Mouse (Mus musculus): ENCODE data around the gene Oog3. TPM values are rescaled to one million over a fixed set of nuclear protein-coding genes. Genes with fewer than 3 reads are reported as not detected.

Oog3 gene
- not detected in 2 replicates for total RNA-seq (2021)
- long read RNA-seq, experiment 1 = 0 reads
- long read RNA-seq, experiment 2 = 0 reads

DNA sequence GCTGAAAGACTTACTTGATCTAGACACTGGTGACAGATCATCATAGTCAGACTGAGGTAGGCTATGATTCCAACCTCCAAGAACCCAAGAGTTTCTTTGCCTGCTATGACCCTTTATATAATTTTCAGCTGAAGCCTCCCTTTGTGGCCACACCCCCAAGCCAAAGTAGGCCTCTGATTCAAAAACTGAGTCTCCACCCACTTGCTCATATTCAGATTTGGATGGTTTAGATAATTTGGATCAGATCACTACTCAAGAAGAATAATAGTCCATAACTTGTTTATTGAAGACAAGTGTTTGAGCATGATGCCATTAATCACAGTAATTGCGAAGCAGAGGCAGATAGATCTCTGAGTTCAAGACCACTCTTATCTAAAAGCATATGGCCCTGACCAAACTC, at the start of gene Oog3:
Gene Oog3, minus strand, starts transcription at position 101 of the 400 bp plus-strand sequence.
- no peak for DNase-seq

DNA sequence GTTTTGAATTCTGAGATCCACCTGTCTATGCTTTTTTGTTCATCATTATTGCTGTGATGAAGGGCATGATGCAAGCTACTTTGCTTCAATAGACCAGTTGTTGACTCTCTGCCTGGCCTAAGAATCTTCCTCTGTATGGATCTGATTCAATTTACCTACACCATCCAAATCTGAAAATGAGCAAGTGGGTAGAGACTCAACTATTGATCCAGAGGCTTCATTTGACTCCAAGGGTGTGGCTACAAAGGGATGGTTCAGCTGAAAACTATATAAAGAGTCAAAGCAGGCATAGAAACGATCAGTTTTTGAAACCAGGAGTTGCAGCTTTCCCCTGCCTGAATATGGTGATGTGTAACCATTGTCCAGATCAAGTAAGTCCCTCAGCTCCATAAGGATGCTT, 28.0 kb upstream of the Oog3 start, which contains the start of gene Oog2:
Gene Oog2, plus strand, starts transcription at position 301 of the 400 bp plus-strand sequence.
- no peak for DNase-seq

Other genes starting within 250 kb of the Oog3 start
- not detected in 2 replicates for gene Pramef25, start 211.6 kb downstream of the Oog3 start, total RNA-seq (2021)
- not detected in 2 replicates for gene Gm13101, start 195.7 kb downstream of the Oog3 start, total RNA-seq (2021)
- not detected in 2 replicates for gene Pramef17, start 168.3 kb downstream of the Oog3 start, total RNA-seq (2021)
- not detected in 2 replicates for gene Pramel4, start 103.5 kb downstream of the Oog3 start, total RNA-seq (2021)
- gene Gm13102, start 56.2 kb downstream of the Oog3 start, total RNA-seq (2021) = not detected in 2 replicates
- not detected in 2 replicates for gene Oog2, start 28.1 kb upstream of the Oog3 start, total RNA-seq (2021)
- not detected in 2 replicates for gene C87977, start 50.7 kb upstream of the Oog3 start, total RNA-seq (2021)
- gene Pramel5, start 117.8 kb upstream of the Oog3 start, total RNA-seq (2021) = not detected in 2 replicates
- not detected in 2 replicates for gene Gm13128, start 167.6 kb upstream of the Oog3 start, total RNA-seq (2021)
- not detected in 2 replicates for gene Gm13119, start 195.3 kb upstream of the Oog3 start, total RNA-seq (2021)
- gene Pramef20, start 215.3 kb upstream of the Oog3 start, total RNA-seq (2021) = not detected in 2 replicates
- gene Pramef12, start 245.8 kb upstream of the Oog3 start, total RNA-seq (2021) = not detected in 2 replicates

Data from adrenal gland, postnatal 14 days (tissue).